Comparison of ENCODE assay signal across 9 mouse cellular contexts in genomic region chr17:47523211-47523682, GRCm38 (mm10). TPM values are rescaled to one million over a fixed set of nuclear protein-coding genes. Genes with fewer than 3 reads are reported as not detected.
DNase-seq lines count a peak whose midpoint lies in the region; ATAC-seq and TF ChIP-seq lines count a peak whose summit lies in the region.
"Had no signal": no experiment of that assay in that cellular context is flagged by ENCODE, and none has a peak within 500 bp of the region (broad histone marks: within the 10 kb centered on the region; RNA-seq: fewer than 3 reads in every experiment).

No protein-coding gene starts in this region.

- TF ChIP-seq CTCF in C2C12 (IDR thresholded peaks at IDR 0.05; ENCODE audit: control insufficient read depth, insufficient read depth, insufficient read length) = no peak

- H3K79me2 ChIP-seq in C2C12 (ENCODE audit: control insufficient read depth, insufficient read depth) = no peaks in the 10 kb centered on the region

- no peaks in the 10 kb centered on the region for H3K79me3 ChIP-seq in C2C12 (ENCODE audit: low read depth)

- H3K4me3 ChIP-seq in forebrain, embryonic 12.5 days (replicated peaks) = no peak overlapping the region
- no peak overlapping the region for H3K4me3 ChIP-seq in forebrain, embryonic 15.5 days
- H3K4me3 ChIP-seq in C2C12 (ENCODE audit: insufficient read depth, poor library complexity, severe bottlenecking) = no peak overlapping the region
- no peak overlapping the region for H3K4me3 ChIP-seq in limb, embryonic 13.5 days

- H3K27me3 ChIP-seq in forebrain, embryonic 12.5 days = no peaks in the 10 kb centered on the region
- H3K27me3 ChIP-seq in forebrain, embryonic 15.5 days = no peaks in the 10 kb centered on the region
- H3K27me3 ChIP-seq in C2C12 (ENCODE audit: control insufficient read depth, insufficient read depth, insufficient read length) = no peaks in the 10 kb centered on the region
- H3K27me3 ChIP-seq in limb, embryonic 13.5 days = no peaks in the 10 kb centered on the region
- H3K27me3 ChIP-seq: CH12.LX had no signal

- peaks cover 42% of the 10 kb centered on the region for H3K4me1 ChIP-seq in forebrain, embryonic 12.5 days
- H3K4me1 ChIP-seq in forebrain, embryonic 15.5 days = peaks cover 13% of the 10 kb centered on the region
- H3K4me1 ChIP-seq in limb, embryonic 13.5 days = peaks cover 58% of the 10 kb centered on the region

- WGBS in forebrain, embryonic 12.5 days = 79% methylated on average over 18 of the region's 18 CpGs
- WGBS in forebrain, embryonic 15.5 days = 80% methylated on average over 18 of the region's 18 CpGs
- WGBS in limb, embryonic 13.5 days = 56% methylated on average over 18 of the region's 18 CpGs

- peak; percentile 65 for DNase-seq in heart, adult 18-20 months
- peak; percentile 44 to 51 for DNase-seq in spleen, postnatal 14 days (ENCODE audit: low spot score in 2 of 2)
- no peak for DNase-seq in embryo, embryonic 9.5 days (ENCODE audit: extremely low spot score)
- DNase-seq in frontal cortex, postnatal 10 days (ENCODE audit: low spot score in 2 of 2) = no peak

- no peaks in the 10 kb centered on the region for H3K9me3 ChIP-seq in forebrain, embryonic 12.5 days
- no peaks in the 10 kb centered on the region for H3K9me3 ChIP-seq in forebrain, embryonic 15.5 days
- no peaks in the 10 kb centered on the region for H3K9me3 ChIP-seq in limb, embryonic 13.5 days

- H3K4me2 ChIP-seq in forebrain, embryonic 12.5 days = no peak overlapping the region
- no peak overlapping the region for H3K4me2 ChIP-seq in forebrain, embryonic 15.5 days (replicated peaks)
- no peak overlapping the region for H3K4me2 ChIP-seq in limb, embryonic 13.5 days (replicated peaks)

- H3ac ChIP-seq in C2C12 (ENCODE audit: control insufficient read depth, insufficient read length, low read depth) = peak overlapping the region; percentile 9

- H3K36me3 ChIP-seq in forebrain, embryonic 12.5 days (replicated peaks) = no peaks in the 10 kb centered on the region
- H3K36me3 ChIP-seq in forebrain, embryonic 15.5 days = no peaks in the 10 kb centered on the region
- H3K36me3 ChIP-seq in C2C12 (ENCODE audit: control insufficient read depth, insufficient read depth) = no peaks in the 10 kb centered on the region
- no peaks in the 10 kb centered on the region for H3K36me3 ChIP-seq in limb, embryonic 13.5 days

- no peak for ATAC-seq in forebrain, embryonic 12.5 days (ENCODE audit: low FRiP score)
- ATAC-seq in forebrain, embryonic 15.5 days (replicated peaks) = no peak
- ATAC-seq in limb, embryonic 13.5 days (ENCODE audit: low FRiP score, low read depth) = no peak

- H3K9ac ChIP-seq in forebrain, embryonic 12.5 days = no peak overlapping the region
- H3K9ac ChIP-seq in forebrain, embryonic 15.5 days (replicated peaks) = no peak overlapping the region
- no peak overlapping the region for H3K9ac ChIP-seq in limb, embryonic 13.5 days

- peak overlapping the region; percentile 95 for H3K27ac ChIP-seq in forebrain, embryonic 12.5 days
- no peak overlapping the region; the same call in 1 of the 2 replicates for H3K27ac ChIP-seq in forebrain, embryonic 15.5 days (replicated peaks)
- peak overlapping the region; percentile 93 for H3K27ac ChIP-seq in limb, embryonic 13.5 days

TF ChIP-seq in C2C12, 6 proteins besides CTCF, POLR2A, EP300 and RAD21:
- TF ChIP-seq CEBPB (IDR thresholded peaks at IDR 0.05; ENCODE audit: low read depth) = no peak
- TF ChIP-seq FOSL1 (IDR thresholded peaks at IDR 0.05; ENCODE audit: insufficient read depth, low read length, poor library complexity, severe bottlenecking) = no peak
- TF ChIP-seq MYOG (IDR thresholded peaks at IDR 0.05; ENCODE audit: control insufficient read depth, extremely low read depth, insufficient read length) = no peak
- peak; percentile 80 for TF ChIP-seq MAX (IDR thresholded peaks at IDR 0.05)
- TF ChIP-seq MYOD1 (IDR thresholded peaks at IDR 0.05; ENCODE audit: control insufficient read depth, insufficient read length, low read depth) = peak; percentile 54
- TF ChIP-seq USF1 (IDR thresholded peaks at IDR 0.05; ENCODE audit: low read depth) = peak; percentile 36

RNA-seq across cellular contexts. Expression of gene Ccnd3, which starts 18.4 kb away (rescaled TPM):
- polyA plus RNA-seq in forebrain, embryonic 12.5 days (2016; fragmentation: Nextera tagmentation; extraction: Ambion mirVana) = 124 and 137 TPM in 2 replicates
- 59.8 and 64.4 TPM in 2 replicates for polyA plus RNA-seq in forebrain, embryonic 15.5 days (2015; fragmentation: Nextera tagmentation; extraction: Ambion mirVana)
- polyA plus RNA-seq in C2C12 (2012; fragmentation: generic; extraction: Trizol) = 217 TPM
- 10 to 100 TPM; 83.3 to 87.1 TPM for total RNA-seq in heart, adult 18-20 months (2021)
- polyA plus RNA-seq in limb, embryonic 13.5 days (2015; fragmentation: Nextera tagmentation; extraction: Ambion mirVana) = 392 and 402 TPM in 2 replicates

RNA-seq across cellular contexts. Expression of gene Taf8, which starts 21.2 kb away (rescaled TPM):
- polyA plus RNA-seq in forebrain, embryonic 12.5 days (2016; fragmentation: Nextera tagmentation; extraction: Ambion mirVana) = 31.1 and 32.9 TPM in 2 replicates
- 25.2 and 26.2 TPM in 2 replicates for polyA plus RNA-seq in forebrain, embryonic 15.5 days (2015; fragmentation: Nextera tagmentation; extraction: Ambion mirVana)
- polyA plus RNA-seq in C2C12 (2012; fragmentation: generic; extraction: Trizol) = 12.2 TPM
- 10 to 100 TPM; 10.2 to 10.4 TPM for total RNA-seq in heart, adult 18-20 months (2021)
- polyA plus RNA-seq in limb, embryonic 13.5 days (2015; fragmentation: Nextera tagmentation; extraction: Ambion mirVana) = 34.6 and 34.9 TPM in 2 replicates

Comparison
In these comparisons a context has a peak if more than half of its experiments do, and no peak if none do; other contexts are left out.
1. DNase-seq: peak in heart, adult 18-20 months (2 of 2) and spleen, postnatal 14 days (2 of 2); none in embryo, embryonic 9.5 days (single experiment) and frontal cortex, postnatal 10 days (0 of 2).